Mouse (Mus musculus): ENCODE measurements around the gene Npb. TPM values are rescaled to one million over a fixed set of nuclear protein-coding genes. Genes with fewer than 3 reads are reported as not detected.
A peak's percentile ranks its signal among the peaks of the same experiment; 100 is the strongest.

Npb gene
- total and polyA plus RNA-seq, 2 experiments from 2014 or later, result 1.3 TPM; not detected in 1

GRCm38 (mm10) chr11:120630881-120631725 is 22.8 kb downstream of the Npb start:
- Histone ChIP-seq H3K27me3 (ENCODE audit: insufficient read depth, low read length) (no peaks in the 10 kb centered on the region), H3K4me3 (ENCODE audit: low read depth, low read length) (0 out of 2 replicates have a peak overlapping the region, but pooled peaks have one; percentile 89), H3K27ac (ENCODE audit: low read depth, low read length) (no peak overlapping the region; the same call in 1 of the 2 replicates), H3K9me3 (ENCODE audit: low read length) (no peaks in the 10 kb centered on the region), H3K9ac (replicated peaks; ENCODE audit: low read length, poor library complexity, severe bottlenecking) (peak overlapping the region; percentile 39; the same call in 1 of the 2 replicates), H3K4me1 (ENCODE audit: insufficient read depth, low read length) (peaks cover 5% of the 10 kb centered on the region), H3K36me3 (ENCODE audit: insufficient read depth, low read length) (peaks cover 25% of the 10 kb centered on the region), H3K4me2 (ENCODE audit: low read depth, low read length, poor library complexity, severe bottlenecking) (peak overlapping the region; percentile 96; the same call in 1 of the 2 replicates)
- no peak for TF ChIP-seq CTCF (IDR thresholded peaks at IDR 0.05)
- no peak for ATAC-seq (ENCODE audit: low FRiP score)
- 41% methylated on average over 7 of the region's 7 CpGs for WGBS
- no peak for DNase-seq (ENCODE audit: low spot score)

GRCm38 (mm10) chr11:120631726-120632448 is 23.6 kb downstream of the Npb start:
- H3K4me1 ChIP-seq (ENCODE audit: insufficient read depth, low read length), result peaks cover 5% of the 10 kb centered on the region
- H3K9me3 ChIP-seq (ENCODE audit: low read length), result no peaks in the 10 kb centered on the region

GRCm38 (mm10) chr11:120632559-120633519 is 24.6 kb downstream of the Npb start:
- ATAC-seq (ENCODE audit: low FRiP score), result peak; percentile 79
- H3K27me3 ChIP-seq (ENCODE audit: insufficient read depth, low read length), result no peaks in the 10 kb centered on the region
- no peak for TF ChIP-seq CTCF (IDR thresholded peaks at IDR 0.05)
- under 1% methylated on average over 96 of the region's 116 CpGs for WGBS
- H3K4me1 ChIP-seq (ENCODE audit: insufficient read depth, low read length), result peaks cover 5% of the 10 kb centered on the region
- H3K9me3 ChIP-seq (ENCODE audit: low read length), result no peaks in the 10 kb centered on the region
- H3K4me3 ChIP-seq (ENCODE audit: low read depth, low read length), result peak overlapping the region; percentile 89
- peak overlapping the region; percentile 83 for H3K9ac ChIP-seq (replicated peaks; ENCODE audit: low read length, poor library complexity, severe bottlenecking)
- H3K36me3 ChIP-seq (ENCODE audit: insufficient read depth, low read length), result peaks cover 17% of the 10 kb centered on the region
- H3K27ac ChIP-seq (ENCODE audit: low read depth, low read length), result peak overlapping the region; percentile 91
- H3K4me2 ChIP-seq (ENCODE audit: low read depth, low read length, poor library complexity, severe bottlenecking), result peak overlapping the region; percentile 96
- DNase-seq (ENCODE audit: low spot score), result peak; percentile 64

More at GRCm38 (mm10) chr11:120631726-120632448, 23.6 kb downstream of the Npb start:
- H3K4me2 ChIP-seq (ENCODE audit: low read depth, low read length, poor library complexity, severe bottlenecking), result peak overlapping the region; percentile 96
- TF ChIP-seq CTCF (IDR thresholded peaks at IDR 0.05), result no peak
- H3K9ac ChIP-seq (replicated peaks; ENCODE audit: low read length, poor library complexity, severe bottlenecking), result peak overlapping the region; percentile 83
- DNase-seq (ENCODE audit: low spot score) (no peak), ATAC-seq (ENCODE audit: low FRiP score) (no peak)
- H3K27me3 ChIP-seq (ENCODE audit: insufficient read depth, low read length), result no peaks in the 10 kb centered on the region
- peak overlapping the region; percentile 91; the same call in 1 of the 2 replicates for H3K27ac ChIP-seq (ENCODE audit: low read depth, low read length)
- H3K36me3 ChIP-seq (ENCODE audit: insufficient read depth, low read length), result peaks cover 25% of the 10 kb centered on the region
- 67% methylated on average over 4 of the region's 4 CpGs for WGBS
- peak overlapping the region; percentile 89 for H3K4me3 ChIP-seq (ENCODE audit: low read depth, low read length)

- H3K9ac ChIP-seq (replicated peaks; ENCODE audit: low read length, poor library complexity, severe bottlenecking), result peak within 1 kb of the TSS; percentile 83
- 10% methylated on average over 58 of the region's 58 CpGs for WGBS
Observed at GRCm38 (mm10) chr11:120633520-120634343, 25.5 kb downstream of the Npb start, which contains the start of gene Mafg. Gene Mafg, minus strand, starts transcription at chr11:120633600.

More at GRCm38 (mm10) chr11:120633520-120634343, 25.5 kb downstream of the Npb start, which contains the start of gene Mafg:
- peak; percentile 90 for ATAC-seq (ENCODE audit: low FRiP score)
- peaks cover 14% of the 10 kb centered on the region for H3K36me3 ChIP-seq (ENCODE audit: insufficient read depth, low read length)
- no peak for TF ChIP-seq CTCF (IDR thresholded peaks at IDR 0.05)
- H3K27ac ChIP-seq (ENCODE audit: low read depth, low read length), result peak within 1 kb of the TSS; percentile 91
- DNase-seq (ENCODE audit: low spot score), result peak; percentile 98
- peaks cover 5% of the 10 kb centered on the region for H3K4me1 ChIP-seq (ENCODE audit: insufficient read depth, low read length)
- no peaks in the 10 kb centered on the region for H3K27me3 ChIP-seq (ENCODE audit: insufficient read depth, low read length)
- H3K9me3 ChIP-seq (ENCODE audit: low read length), result no peaks in the 10 kb centered on the region
- peak within 1 kb of the TSS; percentile 96 for H3K4me2 ChIP-seq (ENCODE audit: low read depth, low read length, poor library complexity, severe bottlenecking)
- peak within 1 kb of the TSS; percentile 89 for H3K4me3 ChIP-seq (ENCODE audit: low read depth, low read length)
